Mouse (Mus musculus): ENCODE data around the gene Spty2d1. TPM values are rescaled to one million over a fixed set of nuclear protein-coding genes. Genes with fewer than 3 reads are reported as not detected.

Spty2d1 gene
- polyA plus RNA-seq, 1 experiment from 2014 or later, result 7.8 TPM

GRCm38 (mm10) chr7:47016602-47017001 lies 8.4 kb upstream of the Spty2d1 start:
- ATAC-seq, result no peak
- 76% methylated on average over 3 of the region's 3 CpGs for WGBS
- no peak for DNase-seq (ENCODE audit: low spot score)
- Histone ChIP-seq H3K27me3 (replicated peaks; ENCODE audit: control insufficient read depth, insufficient read depth, low read length) (no peaks in the 10 kb centered on the region), H3K4me3 (ENCODE audit: low read depth, low read length) (no peak overlapping the region), H3K36me3 (ENCODE audit: control insufficient read depth, insufficient read depth, low read length) (no peaks in the 10 kb centered on the region), H3K4me2 (ENCODE audit: low read length) (no peak overlapping the region), H3K27ac (ENCODE audit: low read depth, low read length) (no peak overlapping the region), H3K9me3 (replicated peaks; ENCODE audit: control insufficient read depth, low read length) (no peaks in the 10 kb centered on the region), H3K4me1 (ENCODE audit: control insufficient read depth, insufficient read depth, low read length) (peaks cover 6% of the 10 kb centered on the region; the same call in 1 of the 2 replicates), H3K9ac (ENCODE audit: low read length) (no peak overlapping the region)

- Histone ChIP-seq H3K4me2 (ENCODE audit: low read length) (peak overlapping the region; percentile 33), H3K27ac (ENCODE audit: low read depth, low read length) (peak overlapping the region; percentile 39; the same call in 1 of the 2 replicates), H3K9ac (ENCODE audit: low read length) (no peak overlapping the region), H3K9me3 (replicated peaks; ENCODE audit: control insufficient read depth, low read length) (no peaks in the 10 kb centered on the region), H3K36me3 (ENCODE audit: control insufficient read depth, insufficient read depth, low read length) (no peaks in the 10 kb centered on the region), H3K4me3 (ENCODE audit: low read depth, low read length) (no peak overlapping the region), H3K4me1 (ENCODE audit: control insufficient read depth, insufficient read depth, low read length) (peaks cover 6% of the 10 kb centered on the region; the same call in 1 of the 2 replicates), H3K27me3 (replicated peaks; ENCODE audit: control insufficient read depth, insufficient read depth, low read length) (no peaks in the 10 kb centered on the region)
- 9% methylated on average over 6 of the region's 6 CpGs for WGBS
- DNase-seq (ENCODE audit: low spot score), result peak; percentile 91
- ATAC-seq, result peak; percentile 97
Observed at GRCm38 (mm10) chr7:47015390-47016065, 7.3 kb upstream of the Spty2d1 start.

GRCm38 (mm10) chr7:47014564-47015389 lies 6.6 kb upstream of the Spty2d1 start:
- peak overlapping the region; percentile 39; the same call in 1 of the 2 replicates for H3K27ac ChIP-seq (ENCODE audit: low read depth, low read length)
- no peak for DNase-seq (ENCODE audit: low spot score)
- ATAC-seq, result no peak
- H3K9ac ChIP-seq (ENCODE audit: low read length), result no peak overlapping the region
- H3K4me3 ChIP-seq (ENCODE audit: low read depth, low read length), result no peak overlapping the region
- H3K27me3 ChIP-seq (replicated peaks; ENCODE audit: control insufficient read depth, insufficient read depth, low read length), result no peaks in the 10 kb centered on the region
- no peak overlapping the region for H3K4me2 ChIP-seq (ENCODE audit: low read length)
- H3K36me3 ChIP-seq (ENCODE audit: control insufficient read depth, insufficient read depth, low read length), result no peaks in the 10 kb centered on the region
- 63% methylated on average over 10 of the region's 11 CpGs for WGBS
- H3K9me3 ChIP-seq (replicated peaks; ENCODE audit: control insufficient read depth, low read length), result no peaks in the 10 kb centered on the region
- H3K4me1 ChIP-seq (ENCODE audit: control insufficient read depth, insufficient read depth, low read length), result peaks cover 11% of the 10 kb centered on the region

- WGBS, result 49% methylated on average over 9 of the region's 9 CpGs
- Histone ChIP-seq H3K27ac (ENCODE audit: low read depth, low read length) (no peak overlapping the region), H3K4me1 (ENCODE audit: control insufficient read depth, insufficient read depth, low read length) (peaks cover 20% of the 10 kb centered on the region)
Observed at GRCm38 (mm10) chr7:47013131-47013767, 5.0 kb upstream of the Spty2d1 start.

GRCm38 (mm10) chr7:47007818-47008167 lies 418 bp downstream of the Spty2d1 start:
- DNase-seq (ENCODE audit: low spot score), result peak; percentile 74
- Histone ChIP-seq H3K9me3 (replicated peaks; ENCODE audit: control insufficient read depth, low read length) (no peaks in the 10 kb centered on the region), H3K4me2 (ENCODE audit: low read length) (peak overlapping the region; percentile 86), H3K4me3 (ENCODE audit: low read depth, low read length) (peak overlapping the region; percentile 69), H3K27me3 (replicated peaks; ENCODE audit: control insufficient read depth, insufficient read depth, low read length) (no peaks in the 10 kb centered on the region), H3K36me3 (ENCODE audit: control insufficient read depth, insufficient read depth, low read length) (no peaks in the 10 kb centered on the region), H3K9ac (ENCODE audit: low read length) (peak overlapping the region; percentile 78), H3K27ac (ENCODE audit: low read depth, low read length) (peak overlapping the region; percentile 82), H3K4me1 (ENCODE audit: control insufficient read depth, insufficient read depth, low read length) (peaks cover 27% of the 10 kb centered on the region)
- no peak; the same call in 1 of the 2 replicates for ATAC-seq
- under 1% methylated on average over 25 of the region's 25 CpGs for WGBS

More at GRCm38 (mm10) chr7:47013131-47013767, 5.0 kb upstream of the Spty2d1 start:
- no peaks in the 10 kb centered on the region for H3K27me3 ChIP-seq (replicated peaks; ENCODE audit: control insufficient read depth, insufficient read depth, low read length)
- ATAC-seq, result no peak
- H3K9me3 ChIP-seq (replicated peaks; ENCODE audit: control insufficient read depth, low read length), result no peaks in the 10 kb centered on the region
- H3K9ac ChIP-seq (ENCODE audit: low read length), result no peak overlapping the region
- no peak for DNase-seq (ENCODE audit: low spot score)
- H3K4me3 ChIP-seq (ENCODE audit: low read depth, low read length), result no peak overlapping the region
- no peaks in the 10 kb centered on the region for H3K36me3 ChIP-seq (ENCODE audit: control insufficient read depth, insufficient read depth, low read length)
- H3K4me2 ChIP-seq (ENCODE audit: low read length), result no peak overlapping the region

GRCm38 (mm10) chr7:47007109-47007780 lies 966 bp downstream of the Spty2d1 start:
- Histone ChIP-seq H3K4me3 (ENCODE audit: low read depth, low read length) (peak overlapping the region; percentile 69), H3K36me3 (ENCODE audit: control insufficient read depth, insufficient read depth, low read length) (no peaks in the 10 kb centered on the region), H3K27ac (ENCODE audit: low read depth, low read length) (peak overlapping the region; percentile 82; the same call in 1 of the 2 replicates), H3K4me1 (ENCODE audit: control insufficient read depth, insufficient read depth, low read length) (peaks cover 32% of the 10 kb centered on the region), H3K27me3 (replicated peaks; ENCODE audit: control insufficient read depth, insufficient read depth, low read length) (no peaks in the 10 kb centered on the region), H3K9me3 (replicated peaks; ENCODE audit: control insufficient read depth, low read length) (no peaks in the 10 kb centered on the region), H3K4me2 (ENCODE audit: low read length) (peak overlapping the region; percentile 86), H3K9ac (ENCODE audit: low read length) (peak overlapping the region; percentile 78)
- DNase-seq (ENCODE audit: low spot score) (no peak), ATAC-seq (no peak)
- 19% methylated on average over 21 of the region's 21 CpGs for WGBS

- no peaks in the 10 kb centered on the region for H3K9me3 ChIP-seq (replicated peaks; ENCODE audit: control insufficient read depth, low read length)
- H3K36me3 ChIP-seq (ENCODE audit: control insufficient read depth, insufficient read depth, low read length), result peaks cover 7% of the 10 kb centered on the region
- peak overlapping the region; percentile 65 for H3K27ac ChIP-seq (ENCODE audit: low read depth, low read length)
- no peaks in the 10 kb centered on the region for H3K27me3 ChIP-seq (replicated peaks; ENCODE audit: control insufficient read depth, insufficient read depth, low read length)
- ATAC-seq, result peak; percentile 24
- peak; percentile 86 for DNase-seq (ENCODE audit: low spot score)
- H3K4me3 ChIP-seq (ENCODE audit: low read depth, low read length), result no peak overlapping the region
- peaks cover 30% of the 10 kb centered on the region for H3K4me1 ChIP-seq (ENCODE audit: control insufficient read depth, insufficient read depth, low read length)
- H3K4me2 ChIP-seq (ENCODE audit: low read length), result no peak overlapping the region
- 9% methylated on average over 3 of the region's 3 CpGs for WGBS
- H3K9ac ChIP-seq (ENCODE audit: low read length), result no peak overlapping the region
Observed at GRCm38 (mm10) chr7:47003411-47004115, 4.6 kb downstream of the Spty2d1 start.

- WGBS, result 53% methylated on average over 4 of the region's 4 CpGs
- H3K9me3 ChIP-seq (replicated peaks; ENCODE audit: control insufficient read depth, low read length), result no peaks in the 10 kb centered on the region
- H3K27ac ChIP-seq (ENCODE audit: low read depth, low read length), result peak overlapping the region; percentile 65
- H3K27me3 ChIP-seq (replicated peaks; ENCODE audit: control insufficient read depth, insufficient read depth, low read length), result no peaks in the 10 kb centered on the region
- 0 out of 2 replicates have a peak overlapping the region, but pooled peaks have one; percentile 21 for H3K9ac ChIP-seq (ENCODE audit: low read length)
- ATAC-seq, result no peak
- 0 out of 2 replicates have a peak overlapping the region, but pooled peaks have one; percentile 9 for H3K4me2 ChIP-seq (ENCODE audit: low read length)
- peaks cover 23% of the 10 kb centered on the region for H3K36me3 ChIP-seq (ENCODE audit: control insufficient read depth, insufficient read depth, low read length)
- H3K4me1 ChIP-seq (ENCODE audit: control insufficient read depth, insufficient read depth, low read length), result peaks cover 24% of the 10 kb centered on the region
- no peak overlapping the region for H3K4me3 ChIP-seq (ENCODE audit: low read depth, low read length)
- DNase-seq (ENCODE audit: low spot score), result no peak
Observed at GRCm38 (mm10) chr7:47001900-47002275, 6.3 kb downstream of the Spty2d1 start.
